Mouse (Mus musculus): ENCODE data around the gene Trmt2a. TPM values are rescaled to one million over a fixed set of nuclear protein-coding genes. Genes with fewer than 3 reads are reported as not detected.
A peak's percentile ranks its signal among the peaks of the same experiment; 100 is the strongest.

The Trmt2a gene
- polyA plus RNA-seq, 1 experiment = 23.5 TPM

DNA sequence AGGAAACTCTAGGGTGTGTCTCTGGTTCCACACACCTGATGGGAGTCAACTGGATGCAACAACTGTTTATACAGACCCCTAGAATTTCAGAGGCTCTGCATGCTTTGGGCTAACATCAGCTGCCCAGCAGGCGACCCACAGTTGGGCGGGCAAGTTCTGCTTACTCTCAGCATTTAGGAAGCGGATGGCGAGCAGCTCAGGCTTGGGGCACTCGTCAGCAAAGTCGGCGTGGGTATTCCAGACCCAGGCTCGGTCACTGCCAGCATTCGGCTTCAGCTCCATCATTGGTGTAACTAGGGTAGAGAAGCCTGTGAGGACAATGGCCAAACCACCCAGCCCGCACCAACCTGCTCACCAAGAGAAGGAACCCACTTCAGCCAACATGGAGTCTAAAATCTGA, 6.9 kb upstream of the Trmt2a start:
- peaks cover 2% of the 10 kb centered on the region for H3K36me3 ChIP-seq (ENCODE audit: control insufficient read depth, insufficient read depth, low read length)
- no peak for TF ChIP-seq POLR2A (IDR thresholded peaks at IDR 0.05; ENCODE audit: control insufficient read depth, low read depth, low read length)
- TF ChIP-seq CTCF (IDR thresholded peaks at IDR 0.05; ENCODE audit: control insufficient read depth, insufficient read depth, insufficient replicate concordance, low read depth, low read length) = no peak
- H3K4me1 ChIP-seq (ENCODE audit: control insufficient read depth, insufficient read depth, low read length) = peaks cover under 1% of the 10 kb centered on the region; the same call in 1 of the 2 replicates
- no peak overlapping the region for H3K27ac ChIP-seq (ENCODE audit: control insufficient read depth, insufficient read depth, low read depth, low read length)
- no peaks in the 10 kb centered on the region for H3K27me3 ChIP-seq (ENCODE audit: control insufficient read depth, insufficient read depth, low read length)
- H3K4me3 ChIP-seq (ENCODE audit: control insufficient read depth, low read depth, low read length) = no peak overlapping the region

DNA sequence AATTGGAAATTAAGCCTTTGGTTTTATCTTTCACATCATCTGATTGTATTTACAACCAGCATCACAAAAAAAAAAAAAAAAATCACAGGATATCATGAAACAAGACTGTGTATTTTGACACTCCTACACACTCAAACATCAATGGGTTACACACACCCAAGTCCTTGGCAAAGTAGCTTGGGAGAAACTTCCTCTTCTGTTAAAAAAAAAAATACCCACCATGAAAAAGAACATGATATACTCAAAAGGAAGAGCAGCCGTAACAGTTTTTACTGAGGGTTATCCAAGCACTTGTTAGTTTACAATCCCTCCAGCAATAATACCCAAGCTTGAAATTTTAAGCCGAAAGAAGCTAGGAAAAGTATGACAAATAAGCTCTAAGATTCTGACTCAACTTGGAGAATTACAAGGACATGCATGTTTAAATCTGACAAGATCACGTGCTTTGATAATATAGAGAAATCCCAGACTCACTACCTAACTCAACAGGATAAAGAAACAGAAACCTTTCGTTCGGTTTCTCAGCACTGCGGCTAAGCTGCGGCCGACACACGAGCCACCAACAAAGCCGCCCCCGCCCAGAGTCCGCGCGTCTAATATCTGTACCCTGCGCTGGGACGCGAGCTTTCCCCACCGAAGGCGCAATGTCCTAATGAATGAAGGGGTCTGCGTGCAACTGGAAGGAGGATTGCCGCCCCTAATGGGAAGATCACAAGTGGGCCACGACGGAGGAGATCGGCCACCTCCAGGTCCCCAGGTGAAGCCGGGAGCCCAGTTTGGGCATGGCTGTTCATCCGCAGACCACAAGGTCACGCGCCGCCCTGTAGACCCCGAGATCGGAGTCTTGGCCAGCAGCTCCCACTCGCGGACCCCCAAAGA, 719 bp upstream of the Trmt2a start:
- no peak for TF ChIP-seq POLR2A (IDR thresholded peaks at IDR 0.05; ENCODE audit: control insufficient read depth, low read depth, low read length)
- TF ChIP-seq CTCF (IDR thresholded peaks at IDR 0.05; ENCODE audit: control insufficient read depth, insufficient read depth, insufficient replicate concordance, low read depth, low read length) = no peak
- H3K36me3 ChIP-seq (ENCODE audit: control insufficient read depth, insufficient read depth, low read length) = no peaks in the 10 kb centered on the region; the same call in none of the 2 replicates
- H3K27ac ChIP-seq (ENCODE audit: control insufficient read depth, insufficient read depth, low read depth, low read length) = peak overlapping the region; percentile 82
- H3K27me3 ChIP-seq (ENCODE audit: control insufficient read depth, insufficient read depth, low read length) = no peaks in the 10 kb centered on the region
- peak overlapping the region; percentile 95 for H3K4me3 ChIP-seq (ENCODE audit: control insufficient read depth, low read depth, low read length)
- peaks cover 7% of the 10 kb centered on the region for H3K4me1 ChIP-seq (ENCODE audit: control insufficient read depth, insufficient read depth, low read length)

DNA sequence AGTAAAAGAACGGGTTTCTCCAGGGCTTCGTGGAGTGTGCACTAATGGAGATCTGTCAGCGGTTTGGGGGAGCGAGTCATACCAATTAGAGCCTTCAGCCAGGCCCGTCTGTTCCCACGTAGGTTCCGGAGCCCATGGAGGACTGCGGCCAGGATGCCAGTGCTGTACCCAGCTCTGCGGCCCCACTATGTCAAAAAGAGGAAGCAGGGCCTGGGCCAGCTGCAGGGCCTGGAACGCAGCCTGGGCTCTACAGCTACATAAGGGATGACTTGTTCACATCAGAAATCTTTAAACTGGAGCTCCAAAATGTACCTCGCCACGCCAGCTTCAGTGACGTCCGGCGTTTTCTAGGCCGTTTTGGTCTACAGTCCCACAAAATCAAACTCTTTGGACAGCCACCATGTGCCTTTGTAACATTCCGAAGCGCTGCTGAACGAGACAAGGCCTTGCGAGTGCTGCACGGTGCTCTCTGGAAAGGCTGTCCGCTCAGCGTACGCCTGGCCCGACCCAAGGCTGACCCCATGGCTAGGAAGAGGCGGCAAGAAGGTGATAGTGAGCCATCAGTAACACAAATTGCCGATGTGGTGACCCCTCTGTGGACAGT, 987 bp downstream of the Trmt2a start:
- Histone ChIP-seq H3K4me1 (ENCODE audit: control insufficient read depth, insufficient read depth, low read length) (peaks cover 7% of the 10 kb centered on the region), H3K36me3 (ENCODE audit: control insufficient read depth, insufficient read depth, low read length) (no peaks in the 10 kb centered on the region; the same call in 1 of the 2 replicates), H3K4me3 (ENCODE audit: control insufficient read depth, low read depth, low read length) (peak overlapping the region; percentile 95), H3K27me3 (ENCODE audit: control insufficient read depth, insufficient read depth, low read length) (no peaks in the 10 kb centered on the region), H3K27ac (ENCODE audit: control insufficient read depth, insufficient read depth, low read depth, low read length) (no peak overlapping the region; the same call in 1 of the 2 replicates)
- TF ChIP-seq POLR2A (IDR thresholded peaks at IDR 0.05; ENCODE audit: control insufficient read depth, low read depth, low read length) (no peak), CTCF (IDR thresholded peaks at IDR 0.05; ENCODE audit: control insufficient read depth, insufficient read depth, insufficient replicate concordance, low read depth, low read length) (no peak)

DNA sequence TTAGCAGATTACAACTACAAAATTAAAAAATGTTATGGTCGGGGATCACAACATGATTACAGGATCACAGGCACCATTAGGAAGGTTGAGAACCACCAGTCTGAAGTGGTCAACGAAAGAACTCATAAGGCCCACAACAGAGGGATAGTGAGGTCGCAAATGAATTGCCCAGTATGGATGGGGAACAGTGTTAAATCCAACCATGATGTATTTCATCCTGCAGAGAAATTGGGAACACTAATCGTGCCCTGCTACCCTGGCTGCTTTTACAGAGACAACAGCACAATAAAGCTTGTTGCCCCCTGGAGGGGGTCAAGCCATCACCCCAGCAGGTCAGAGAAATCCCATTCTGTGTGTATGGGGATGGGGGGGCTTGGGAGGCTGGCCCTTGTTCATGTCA, 1.8 kb downstream of the Trmt2a start:
- Histone ChIP-seq H3K27me3 (ENCODE audit: control insufficient read depth, insufficient read depth, low read length) (no peaks in the 10 kb centered on the region), H3K27ac (ENCODE audit: control insufficient read depth, insufficient read depth, low read depth, low read length) (no peak overlapping the region), H3K4me1 (ENCODE audit: control insufficient read depth, insufficient read depth, low read length) (peaks cover 7% of the 10 kb centered on the region), H3K4me3 (ENCODE audit: control insufficient read depth, low read depth, low read length) (no peak overlapping the region), H3K36me3 (ENCODE audit: control insufficient read depth, insufficient read depth, low read length) (no peaks in the 10 kb centered on the region; the same call in 1 of the 2 replicates)
- TF ChIP-seq CTCF (IDR thresholded peaks at IDR 0.05; ENCODE audit: control insufficient read depth, insufficient read depth, insufficient replicate concordance, low read depth, low read length) = no peak
- TF ChIP-seq POLR2A (IDR thresholded peaks at IDR 0.05; ENCODE audit: control insufficient read depth, low read depth, low read length) = no peak

DNA sequence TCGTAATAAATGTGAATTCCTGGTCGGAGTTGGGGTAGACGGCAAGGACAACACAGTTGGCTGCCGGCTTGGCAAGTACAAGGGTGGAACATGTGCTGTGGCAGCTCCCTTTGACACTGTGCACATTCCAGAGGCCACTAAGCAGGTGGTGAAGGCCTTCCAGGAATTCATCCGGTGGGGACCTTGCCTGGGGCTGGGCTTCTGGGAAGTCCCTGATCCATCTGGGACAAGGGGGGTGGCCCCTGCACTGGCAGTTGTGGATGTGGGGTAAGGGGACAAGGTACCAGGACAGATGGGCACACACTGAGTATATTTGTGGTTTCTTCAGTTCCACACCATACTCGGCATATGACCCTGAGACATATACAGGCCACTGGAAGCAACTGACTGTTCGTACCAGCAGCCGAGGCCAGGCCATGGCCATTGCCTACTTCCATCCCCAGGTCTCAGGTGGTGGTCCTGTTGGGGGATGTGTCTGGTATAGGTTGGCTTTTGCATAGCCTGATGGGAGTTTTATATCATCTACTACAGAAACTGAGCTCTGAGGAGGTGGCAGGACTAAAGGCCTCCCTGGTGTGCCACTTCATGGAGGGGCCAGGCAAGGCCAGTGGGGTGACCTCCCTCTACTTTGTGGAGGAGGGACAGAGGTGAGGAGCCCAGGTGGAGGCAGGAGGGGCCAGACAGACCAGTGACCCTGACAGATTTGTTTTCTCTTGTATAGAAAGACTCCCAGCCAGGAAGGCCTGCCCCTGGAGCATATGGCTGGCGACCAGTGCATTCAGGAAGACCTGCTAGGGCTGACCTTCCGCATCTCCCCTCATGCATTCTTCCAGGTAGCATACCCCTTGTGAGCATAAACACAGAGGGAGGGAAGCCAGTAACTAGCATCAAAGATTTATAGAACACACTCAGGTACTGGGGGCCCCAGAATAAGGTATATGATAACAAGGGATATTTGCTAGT, 2.6 kb downstream of the Trmt2a start:
- Histone ChIP-seq H3K27ac (ENCODE audit: control insufficient read depth, insufficient read depth, low read depth, low read length) (no peak overlapping the region), H3K4me1 (ENCODE audit: control insufficient read depth, insufficient read depth, low read length) (peaks cover 7% of the 10 kb centered on the region), H3K36me3 (ENCODE audit: control insufficient read depth, insufficient read depth, low read length) (no peaks in the 10 kb centered on the region; the same call in 1 of the 2 replicates), H3K27me3 (ENCODE audit: control insufficient read depth, insufficient read depth, low read length) (no peaks in the 10 kb centered on the region), H3K4me3 (ENCODE audit: control insufficient read depth, low read depth, low read length) (no peak overlapping the region)
- TF ChIP-seq CTCF (IDR thresholded peaks at IDR 0.05; ENCODE audit: control insufficient read depth, insufficient read depth, insufficient replicate concordance, low read depth, low read length) = no peak
- TF ChIP-seq POLR2A (IDR thresholded peaks at IDR 0.05; ENCODE audit: control insufficient read depth, low read depth, low read length) = no peak

DNA sequence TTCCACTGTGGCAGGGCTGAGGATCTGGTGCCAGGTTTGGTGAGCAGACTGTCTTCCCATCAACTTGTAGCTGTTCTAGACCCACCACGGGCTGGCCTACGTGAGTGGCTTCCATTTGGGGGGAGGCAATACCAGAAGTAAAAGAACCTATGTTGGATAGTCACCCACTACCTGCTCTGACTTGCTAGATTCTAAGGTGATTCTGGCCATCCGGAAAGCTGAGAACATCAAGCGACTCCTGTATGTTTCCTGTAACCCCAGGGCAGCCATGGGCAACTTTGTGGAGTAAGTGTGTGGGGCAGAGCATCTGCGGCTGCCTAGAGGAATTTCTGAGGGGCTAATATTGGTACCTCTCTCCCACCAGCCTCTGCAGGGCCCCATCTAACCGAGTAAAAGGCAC, 4.3 kb downstream of the Trmt2a start:
- Histone ChIP-seq H3K4me3 (ENCODE audit: control insufficient read depth, low read depth, low read length) (no peak overlapping the region), H3K27ac (ENCODE audit: control insufficient read depth, insufficient read depth, low read depth, low read length) (no peak overlapping the region), H3K36me3 (ENCODE audit: control insufficient read depth, insufficient read depth, low read length) (no peaks in the 10 kb centered on the region; the same call in 1 of the 2 replicates), H3K4me1 (ENCODE audit: control insufficient read depth, insufficient read depth, low read length) (peaks cover 7% of the 10 kb centered on the region), H3K27me3 (ENCODE audit: control insufficient read depth, insufficient read depth, low read length) (no peaks in the 10 kb centered on the region)
- TF ChIP-seq CTCF (IDR thresholded peaks at IDR 0.05; ENCODE audit: control insufficient read depth, insufficient read depth, insufficient replicate concordance, low read depth, low read length) = no peak
- TF ChIP-seq POLR2A (IDR thresholded peaks at IDR 0.05; ENCODE audit: control insufficient read depth, low read depth, low read length) = no peak

Measured in testis, adult 2 months (tissue).